Mouse (Mus musculus) spleen, adult 2 months (tissue): ENCODE measurements around the gene Tmed9. TPM values are rescaled to one million over a fixed set of nuclear protein-coding genes. Genes with fewer than 3 reads are reported as not detected.
A peak's percentile ranks its signal among the peaks of the same experiment; 100 is the strongest.
"Not testable (repeated sequence)": the region's sequence is repeated elsewhere in the genome, so short reads cannot be mapped to it uniquely, and the experiment has no call there.

Source experiments
- DNase-seq, 2 experiments: peaks; one replicate each; pipeline versions ENCODE4 v3.0.0 to v3.0.0-alpha.2; 2012 to 2021; ENCODE audit warnings: low spot score in 2 of 2, low read depth in 1 of 2
- H3K27ac ChIP-seq: fragments of 200-500 bp; 2 replicates; pipeline ENCODE4 v1.5.1; 2012; ENCODE audit warnings: low read length, inconsistent platforms; ENCODE audit not compliant: insufficient read depth
- H3K27me3 ChIP-seq: fragments of 200-500 bp; 2 replicates; pipeline ENCODE4 v1.6.1; 2012; ENCODE audit warnings: mild to moderate bottlenecking, moderate library complexity, low read length, inconsistent platforms; ENCODE audit not compliant: control insufficient read depth, insufficient read depth
- H3K36me3 ChIP-seq: fragments of 200-500 bp; 2 replicates; pipeline ENCODE4 v1.6.1; 2012; ENCODE audit warnings: mild to moderate bottlenecking, low read length, inconsistent platforms; ENCODE audit not compliant: control insufficient read depth, insufficient read depth
- H3K4me1 ChIP-seq: fragments of 200-500 bp; 2 replicates; pipeline ENCODE4 v1.6.1; 2011; ENCODE audit warnings: inconsistent platforms; ENCODE audit not compliant: control insufficient read depth, insufficient read depth, insufficient read length
- H3K4me3 ChIP-seq: fragments of 200-500 bp; 2 replicates; pipeline ENCODE4 v1.5.1; 2011; ENCODE audit warnings: mild to moderate bottlenecking, inconsistent platforms; ENCODE audit not compliant: insufficient read depth, insufficient read length; ENCODE audit errors: extremely low read depth
- CTCF ChIP-seq: fragments of 200-500 bp; IDR thresholded peaks from 2 replicates; pipeline ENCODE4 v1.5.1; 2011; ENCODE audit warnings: mild to moderate bottlenecking, inconsistent platforms; ENCODE audit not compliant: insufficient read depth, insufficient read length, insufficient replicate concordance; ENCODE audit errors: extremely low read depth
- POLR2A ChIP-seq: fragments of 200-500 bp; IDR thresholded peaks from 2 replicates; pipeline ENCODE4 v1.6.1; 2011; ENCODE audit warnings: low read depth, low read length, inconsistent platforms
- WGBS: fragments of 180-500 bp; shearing (Covaris S2); methylation state at CpG from one replicate; pipeline ENCODE4 v1.1.7; 2018; 5-methylcytosine and 5-hydroxymethylcytosine counted together
- polyA plus RNA-seq: library from polyadenylated mRNA; depleted of rRNA; stranded (reverse); fragments of >200 nt; gene quantifications from 2 replicates; pipeline ENCODE4 v1.2.3, GENCODE M21; 2012

The Tmed9 gene
- polyA plus RNA-seq, 1 experiment = 45.7 TPM

- TF ChIP-seq CTCF = no peak
- H3K36me3 ChIP-seq = no peaks in the 10 kb centered on the region
- DNase-seq = no peak
- peaks cover 7% of the 10 kb centered on the region; the same call in 1 of the 2 replicates for H3K4me1 ChIP-seq
- H3K27ac ChIP-seq = no peak overlapping the region
- no peaks in the 10 kb centered on the region for H3K27me3 ChIP-seq
- WGBS = 70% methylated on average over 5 of the region's 5 CpGs
- H3K4me3 ChIP-seq = no peak overlapping the region
Measured at GRCm38 (mm10) chr13:55574321-55574720, 789 bp downstream of the Tmed9 start.

GRCm38 (mm10) chr13:55575932-55576331 is 2.4 kb downstream of the Tmed9 start:
- TF ChIP-seq POLR2A (no peak), CTCF (no peak)
- 76% methylated on average over 5 of the region's 5 CpGs for WGBS
- H3K27ac ChIP-seq = no peak overlapping the region
- H3K27me3 ChIP-seq = no peaks in the 10 kb centered on the region
- no peak for DNase-seq
- H3K4me1 ChIP-seq = no peaks in the 10 kb centered on the region; the same call in 1 of the 2 replicates
- no peaks in the 10 kb centered on the region for H3K36me3 ChIP-seq
- no peak overlapping the region for H3K4me3 ChIP-seq

- not testable (repeated sequence) for H3K27ac ChIP-seq, H3K4me1 ChIP-seq, H3K36me3 ChIP-seq, DNase-seq, H3K4me3 ChIP-seq, H3K27me3 ChIP-seq
- WGBS = 77% methylated on average over 7 of the region's 7 CpGs
Measured at GRCm38 (mm10) chr13:55576872-55577271, 3.3 kb downstream of the Tmed9 start.

GRCm38 (mm10) chr13:55578086-55578485 is 4.6 kb downstream of the Tmed9 start:
- no peaks in the 10 kb centered on the region for H3K27me3 ChIP-seq
- H3K27ac ChIP-seq = no peak overlapping the region
- DNase-seq = no peak
- 80% methylated on average over 4 of the region's 4 CpGs for WGBS
- no peak overlapping the region for H3K4me3 ChIP-seq
- H3K4me1 ChIP-seq = no peaks in the 10 kb centered on the region
- TF ChIP-seq POLR2A = no peak
- no peak for TF ChIP-seq CTCF
- no peaks in the 10 kb centered on the region for H3K36me3 ChIP-seq

GRCm38 (mm10) chr13:55591961-55592490 is 18.5 kb downstream of the Tmed9 start:
- H3K27ac ChIP-seq = no peak overlapping the region
- no peaks in the 10 kb centered on the region for H3K27me3 ChIP-seq
- no peaks in the 10 kb centered on the region; the same call in 1 of the 2 replicates for H3K4me1 ChIP-seq
- no peak overlapping the region for H3K4me3 ChIP-seq
- H3K36me3 ChIP-seq = peaks cover 21% of the 10 kb centered on the region
- WGBS = 85% methylated on average over 4 of the region's 4 CpGs
- TF ChIP-seq POLR2A = no peak
- TF ChIP-seq CTCF = no peak
- no peak for DNase-seq

- WGBS = 6% methylated on average over 29 of the region's 29 CpGs
- TF ChIP-seq POLR2A (peak; percentile 95), CTCF (no peak)
Measured at GRCm38 (mm10) chr13:55592512-55593253, 19.2 kb downstream of the Tmed9 start.

GRCm38 (mm10) chr13:55593254-55593747 is 19.8 kb downstream of the Tmed9 start:
- H3K4me3 ChIP-seq = peak overlapping the region; percentile 86
- no peaks in the 10 kb centered on the region; the same call in 1 of the 2 replicates for H3K4me1 ChIP-seq
- under 1% methylated on average over 31 of the region's 31 CpGs for WGBS
- H3K27ac ChIP-seq = peak overlapping the region; percentile 55
- H3K36me3 ChIP-seq = peaks cover 24% of the 10 kb centered on the region
- TF ChIP-seq CTCF = no peak
- no peak for TF ChIP-seq POLR2A
- DNase-seq = no peak
- H3K27me3 ChIP-seq = no peaks in the 10 kb centered on the region

More at GRCm38 (mm10) chr13:55592512-55593253, 19.2 kb downstream of the Tmed9 start:
- Histone ChIP-seq H3K36me3 (peaks cover 24% of the 10 kb centered on the region), H3K4me3 (peak overlapping the region; percentile 86), H3K4me1 (no peaks in the 10 kb centered on the region; the same call in 1 of the 2 replicates), H3K27me3 (no peaks in the 10 kb centered on the region), H3K27ac (peak overlapping the region; percentile 55)
- peak; percentile 88 to 96 for DNase-seq
